Mouse (Mus musculus): Measurements from ENCODE around the gene Serpinf2. TPM values are rescaled to one million over a fixed set of nuclear protein-coding genes. Genes with fewer than 3 reads are reported as not detected.

Serpinf2 gene
- polyA plus RNA-seq, 1 experiment from 2014 or later, result not detected

DNA sequence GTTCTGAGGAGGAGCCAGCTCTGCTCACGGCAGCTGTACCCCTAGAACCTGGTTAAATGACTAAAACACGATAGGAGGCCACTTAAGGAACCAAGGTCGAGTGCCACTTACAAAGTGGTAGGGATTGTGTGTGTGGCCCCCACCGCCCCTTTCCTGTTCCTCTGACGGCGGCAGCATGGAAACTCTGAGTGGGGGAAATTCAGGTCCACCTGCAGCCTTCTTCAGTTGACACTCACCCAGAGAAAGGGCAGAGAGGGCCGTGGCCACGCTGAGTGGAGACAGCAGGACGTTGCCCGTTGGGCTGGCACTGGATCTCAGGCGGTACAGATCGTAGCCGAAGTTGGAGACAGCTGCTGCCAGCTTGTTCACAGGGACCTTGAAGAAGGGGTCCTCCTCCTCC lies 23.4 kb downstream of the Serpinf2 start:
- no peak overlapping the region for H3K9ac ChIP-seq (ENCODE audit: low read depth, low read length)
- H3K36me3 ChIP-seq (ENCODE audit: control insufficient read depth, insufficient read depth, low read length), result peaks cover 37% of the 10 kb centered on the region
- H3K27me3 ChIP-seq (replicated peaks; ENCODE audit: control insufficient read depth, insufficient read depth, low read length), result no peaks in the 10 kb centered on the region
- DNase-seq (ENCODE audit: low spot score) (no peak), ATAC-seq (ENCODE audit: low read depth) (no peak)
- 90% methylated on average over 13 of the region's 13 CpGs for WGBS
- H3K27ac ChIP-seq (replicated peaks; ENCODE audit: low read depth, low read length), result no peak overlapping the region
- peaks cover 13% of the 10 kb centered on the region for H3K4me1 ChIP-seq (ENCODE audit: control insufficient read depth, insufficient read depth, low read length)
- no peak overlapping the region for H3K4me3 ChIP-seq (ENCODE audit: low read depth, low read length)
- H3K4me2 ChIP-seq (ENCODE audit: low read depth, low read length), result no peak overlapping the region
- H3K9me3 ChIP-seq (ENCODE audit: control insufficient read depth, low read length), result no peaks in the 10 kb centered on the region

- Histone ChIP-seq H3K4me3 (ENCODE audit: low read depth, low read length) (no peak overlapping the region), H3K27ac (replicated peaks; ENCODE audit: low read depth, low read length) (peak overlapping the region; percentile 18; the same call in 1 of the 2 replicates), H3K9me3 (ENCODE audit: control insufficient read depth, low read length) (no peaks in the 10 kb centered on the region), H3K4me1 (ENCODE audit: control insufficient read depth, insufficient read depth, low read length) (peaks cover 4% of the 10 kb centered on the region), H3K4me2 (ENCODE audit: low read depth, low read length) (no peak overlapping the region), H3K36me3 (ENCODE audit: control insufficient read depth, insufficient read depth, low read length) (peaks cover 45% of the 10 kb centered on the region), H3K9ac (ENCODE audit: low read depth, low read length) (no peak overlapping the region), H3K27me3 (replicated peaks; ENCODE audit: control insufficient read depth, insufficient read depth, low read length) (no peaks in the 10 kb centered on the region)
- ATAC-seq (ENCODE audit: low read depth) (no peak), DNase-seq (ENCODE audit: low spot score) (peak; percentile 20)
- 54% methylated on average over 7 of the region's 7 CpGs for WGBS
Measured at GRCm38 (mm10) chr11:75415096-75415495, 24.3 kb downstream of the Serpinf2 start.

- Histone ChIP-seq H3K9me3 (ENCODE audit: control insufficient read depth, low read length) (no peaks in the 10 kb centered on the region), H3K4me1 (ENCODE audit: control insufficient read depth, insufficient read depth, low read length) (no peaks in the 10 kb centered on the region), H3K4me3 (ENCODE audit: low read depth, low read length) (no peak overlapping the region), H3K27ac (replicated peaks; ENCODE audit: low read depth, low read length) (no peak overlapping the region), H3K36me3 (ENCODE audit: control insufficient read depth, insufficient read depth, low read length) (peaks cover 42% of the 10 kb centered on the region), H3K9ac (ENCODE audit: low read depth, low read length) (no peak overlapping the region), H3K4me2 (ENCODE audit: low read depth, low read length) (no peak overlapping the region), H3K27me3 (replicated peaks; ENCODE audit: control insufficient read depth, insufficient read depth, low read length) (no peaks in the 10 kb centered on the region)
- WGBS, result 95% methylated on average over 7 of the region's 7 CpGs
- DNase-seq (ENCODE audit: low spot score), result no peak
- ATAC-seq (ENCODE audit: low read depth), result no peak
Measured at GRCm38 (mm10) chr11:75410591-75410990, 28.8 kb downstream of the Serpinf2 start.

DNA sequence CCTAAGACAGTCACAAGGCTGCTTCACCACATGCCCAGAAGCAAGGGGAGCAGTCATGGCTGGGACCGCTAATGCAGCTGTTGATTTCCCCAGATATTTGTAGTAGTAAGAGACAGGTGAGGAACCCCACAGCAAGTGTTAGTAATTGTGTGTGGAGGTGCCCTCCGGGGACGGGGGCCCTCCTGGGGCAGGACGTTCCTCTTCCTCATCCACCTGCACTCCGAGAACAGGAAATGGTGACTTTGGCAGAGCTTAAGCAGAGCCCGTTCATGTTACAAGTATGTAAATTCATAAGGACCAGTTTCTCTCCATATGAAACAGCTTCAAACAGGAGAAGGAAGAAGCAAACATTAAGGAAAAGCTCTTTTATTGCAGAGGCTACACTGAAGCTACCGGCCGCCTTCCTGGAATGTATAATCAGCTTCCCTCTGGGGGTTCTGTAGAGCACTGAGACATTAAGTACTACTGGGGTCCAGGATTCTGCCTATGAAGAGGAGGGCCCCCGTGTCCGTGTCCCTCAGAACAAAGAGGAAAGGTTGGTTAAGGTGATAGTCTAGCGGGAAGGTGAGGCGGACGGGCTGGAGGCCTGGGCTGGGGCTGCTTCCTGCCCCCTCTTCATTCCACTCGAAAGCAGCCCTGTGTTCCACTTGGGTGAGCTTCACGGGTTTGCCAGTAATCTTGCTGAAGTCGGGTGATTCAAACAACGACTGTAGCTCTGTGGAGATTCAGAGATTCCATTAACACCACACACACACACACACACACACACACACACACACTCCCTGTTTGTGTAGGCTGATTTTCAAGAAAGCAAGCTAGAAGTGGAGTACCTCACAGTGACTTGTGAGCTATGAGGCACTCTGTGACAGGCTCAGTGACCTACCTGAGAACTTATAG lies 29.5 kb downstream of the Serpinf2 start:
- no peak overlapping the region for H3K4me2 ChIP-seq (ENCODE audit: low read depth, low read length)

GRCm38 (mm10) chr11:75406865-75407264 lies 32.5 kb downstream of the Serpinf2 start:
- DNase-seq (ENCODE audit: low spot score), result no peak
- no peak overlapping the region for H3K27ac ChIP-seq (replicated peaks; ENCODE audit: low read depth, low read length)
- H3K36me3 ChIP-seq (ENCODE audit: control insufficient read depth, insufficient read depth, low read length), result peaks cover 10% of the 10 kb centered on the region
- H3K27me3 ChIP-seq (replicated peaks; ENCODE audit: control insufficient read depth, insufficient read depth, low read length), result no peaks in the 10 kb centered on the region
- H3K4me3 ChIP-seq (ENCODE audit: low read depth, low read length), result no peak overlapping the region
- WGBS, result 36% methylated on average over 3 of the region's 3 CpGs
- no peak overlapping the region for H3K4me2 ChIP-seq (ENCODE audit: low read depth, low read length)
- H3K9ac ChIP-seq (ENCODE audit: low read depth, low read length), result no peak overlapping the region
- H3K4me1 ChIP-seq (ENCODE audit: control insufficient read depth, insufficient read depth, low read length), result no peaks in the 10 kb centered on the region
- H3K9me3 ChIP-seq (ENCODE audit: control insufficient read depth, low read length), result no peaks in the 10 kb centered on the region
- no peak for ATAC-seq (ENCODE audit: low read depth)

More for the DNA sequence above, 29.5 kb downstream of the Serpinf2 start:
- H3K9ac ChIP-seq (ENCODE audit: low read depth, low read length), result no peak overlapping the region
- ATAC-seq (ENCODE audit: low read depth), result no peak
- H3K27me3 ChIP-seq (replicated peaks; ENCODE audit: control insufficient read depth, insufficient read depth, low read length), result no peaks in the 10 kb centered on the region
- H3K4me1 ChIP-seq (ENCODE audit: control insufficient read depth, insufficient read depth, low read length), result no peaks in the 10 kb centered on the region
- peaks cover 35% of the 10 kb centered on the region for H3K36me3 ChIP-seq (ENCODE audit: control insufficient read depth, insufficient read depth, low read length)
- no peak for DNase-seq (ENCODE audit: low spot score)
- H3K27ac ChIP-seq (replicated peaks; ENCODE audit: low read depth, low read length), result no peak overlapping the region
- WGBS, result 71% methylated on average over 17 of the region's 17 CpGs
- no peak overlapping the region for H3K4me3 ChIP-seq (ENCODE audit: low read depth, low read length)
- H3K9me3 ChIP-seq (ENCODE audit: control insufficient read depth, low read length), result no peaks in the 10 kb centered on the region

DNA sequence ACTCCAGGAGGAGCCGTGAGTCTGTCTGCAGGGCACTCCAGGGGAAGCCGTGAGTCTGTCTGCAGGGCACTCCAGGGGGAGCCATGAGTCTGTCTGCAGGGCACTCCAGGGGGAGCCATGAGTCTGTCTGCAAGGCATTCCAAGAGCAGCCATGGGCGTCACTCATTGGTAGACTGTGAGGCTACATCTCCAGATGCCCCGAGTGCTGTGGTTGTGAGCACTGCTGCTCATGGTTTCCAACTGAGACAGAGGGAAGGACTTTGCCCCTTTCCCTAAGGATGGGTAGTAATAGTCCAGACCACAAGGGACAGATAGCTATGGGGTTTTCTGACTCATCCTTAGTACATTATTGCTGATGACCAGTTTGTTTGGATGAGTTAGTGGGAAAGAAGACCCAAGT lies 33.3 kb downstream of the Serpinf2 start:
- H3K36me3 ChIP-seq (ENCODE audit: control insufficient read depth, insufficient read depth, low read length), result peaks cover 9% of the 10 kb centered on the region
- H3K4me3 ChIP-seq (ENCODE audit: low read depth, low read length), result no peak overlapping the region
- no peak overlapping the region for H3K27ac ChIP-seq (replicated peaks; ENCODE audit: low read depth, low read length)
- 71% methylated on average over 2 of the region's 4 CpGs for WGBS
- ATAC-seq (ENCODE audit: low read depth), result no peak
- no peaks in the 10 kb centered on the region for H3K27me3 ChIP-seq (replicated peaks; ENCODE audit: control insufficient read depth, insufficient read depth, low read length)
- no peak overlapping the region for H3K4me2 ChIP-seq (ENCODE audit: low read depth, low read length)
- H3K9ac ChIP-seq (ENCODE audit: low read depth, low read length), result no peak overlapping the region
- no peaks in the 10 kb centered on the region for H3K9me3 ChIP-seq (ENCODE audit: control insufficient read depth, low read length)
- no peak for DNase-seq (ENCODE audit: low spot score)
- no peaks in the 10 kb centered on the region for H3K4me1 ChIP-seq (ENCODE audit: control insufficient read depth, insufficient read depth, low read length)

GRCm38 (mm10) chr11:75404801-75405200 lies 34.6 kb downstream of the Serpinf2 start:
- no peaks in the 10 kb centered on the region for H3K36me3 ChIP-seq (ENCODE audit: control insufficient read depth, insufficient read depth, low read length)
- no peak overlapping the region for H3K27ac ChIP-seq (replicated peaks; ENCODE audit: low read depth, low read length)
- no peaks in the 10 kb centered on the region for H3K9me3 ChIP-seq (ENCODE audit: control insufficient read depth, low read length)
- H3K4me1 ChIP-seq (ENCODE audit: control insufficient read depth, insufficient read depth, low read length), result no peaks in the 10 kb centered on the region
- no peak for ATAC-seq (ENCODE audit: low read depth)
- DNase-seq (ENCODE audit: low spot score), result no peak
- no peak overlapping the region for H3K9ac ChIP-seq (ENCODE audit: low read depth, low read length)
- WGBS, result 88% methylated on average over 6 of the region's 6 CpGs
- no peak overlapping the region for H3K4me2 ChIP-seq (ENCODE audit: low read depth, low read length)
- H3K4me3 ChIP-seq (ENCODE audit: low read depth, low read length), result no peak overlapping the region
- H3K27me3 ChIP-seq (replicated peaks; ENCODE audit: control insufficient read depth, insufficient read depth, low read length), result no peaks in the 10 kb centered on the region

DNA sequence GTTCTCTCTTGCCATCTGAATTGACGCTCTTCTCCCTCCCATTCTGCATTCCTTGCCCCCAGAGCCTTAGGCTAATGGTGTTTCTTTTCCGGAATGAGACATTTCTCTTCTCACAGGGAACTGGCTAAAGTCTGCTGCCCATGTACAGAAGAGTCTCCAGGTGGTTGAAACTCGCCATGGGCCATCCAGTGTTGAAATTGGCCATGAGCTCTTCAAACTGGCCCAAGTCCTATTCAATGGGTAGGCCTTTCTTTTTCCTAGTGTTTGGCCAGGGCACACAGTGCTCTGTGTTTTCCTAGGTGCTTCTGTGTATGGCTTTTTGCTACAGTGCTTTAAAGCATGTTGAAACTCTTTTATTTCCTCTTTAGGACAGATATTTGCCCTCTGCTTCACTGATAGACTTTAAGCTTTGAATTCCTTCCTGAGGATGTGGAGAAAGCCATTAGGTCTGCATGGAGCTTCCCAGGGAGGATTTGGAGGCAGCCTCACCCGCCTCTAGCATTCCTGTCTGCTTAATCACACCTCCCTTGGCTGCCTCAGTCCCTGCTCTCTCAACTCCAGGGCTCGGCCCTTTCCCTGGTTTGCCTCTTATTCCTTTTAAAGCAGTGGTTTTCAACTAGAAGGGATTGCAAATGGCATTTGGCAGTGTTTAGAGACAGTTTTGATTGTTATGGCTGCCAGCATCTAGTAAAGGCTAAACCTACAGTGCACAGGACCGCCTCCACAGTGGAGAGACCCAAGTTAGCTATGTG lies 35.9 kb downstream of the Serpinf2 start:
- no peaks in the 10 kb centered on the region for H3K27me3 ChIP-seq (replicated peaks; ENCODE audit: control insufficient read depth, insufficient read depth, low read length)
- no peak overlapping the region for H3K9ac ChIP-seq (ENCODE audit: low read depth, low read length)
- DNase-seq (ENCODE audit: low spot score) (no peak), ATAC-seq (ENCODE audit: low read depth) (no peak)
- no peak overlapping the region for H3K4me3 ChIP-seq (ENCODE audit: low read depth, low read length)
- no peak overlapping the region for H3K4me2 ChIP-seq (ENCODE audit: low read depth, low read length)
- no peak overlapping the region for H3K27ac ChIP-seq (replicated peaks; ENCODE audit: low read depth, low read length)
- H3K36me3 ChIP-seq (ENCODE audit: control insufficient read depth, insufficient read depth, low read length), result no peaks in the 10 kb centered on the region
- 67% methylated on average over 6 of the region's 6 CpGs for WGBS
- H3K9me3 ChIP-seq (ENCODE audit: control insufficient read depth, low read length), result no peaks in the 10 kb centered on the region
- no peaks in the 10 kb centered on the region for H3K4me1 ChIP-seq (ENCODE audit: control insufficient read depth, insufficient read depth, low read length)

Measured in embryonic facial prominence, embryonic 14.5 days (tissue).